7 mouse cellular contexts compared by ENCODE assay signal in genomic region chr3:66221243-66221611, GRCm38 (mm10). TPM values are rescaled to one million over a fixed set of nuclear protein-coding genes. Genes with fewer than 3 reads are reported as not detected.
A peak's percentile ranks its signal among the peaks of the same experiment; 100 is the strongest.
DNase-seq lines count a peak whose midpoint lies in the region; ATAC-seq lines count a peak whose summit lies in the region.

No protein-coding gene starts in this region.

- ATAC-seq in heart, embryonic 15.5 days (replicated peaks; ENCODE audit: insufficient number of reproducible peaks, insufficient read depth, low FRiP score, low read depth) = 0 out of 2 replicates have a peak, but pooled peaks have one; percentile 27
- peak; percentile 15; the same call in 1 of the 2 replicates for ATAC-seq in neural tube, embryonic 11.5 days (ENCODE audit: insufficient read depth, low FRiP score, low TSS enrichment)

- WGBS in heart, embryonic 15.5 days = 3% methylated on average over 11 of the region's 11 CpGs
- WGBS in neural tube, embryonic 11.5 days = 1% methylated on average over 11 of the region's 11 CpGs

- peak overlapping the region; percentile 97 for H3K4me2 ChIP-seq in heart, embryonic 15.5 days
- peak overlapping the region; percentile 97 for H3K4me2 ChIP-seq in neural tube, embryonic 11.5 days (ENCODE audit: low read depth)

- no peaks in the 10 kb centered on the region for H3K36me3 ChIP-seq in heart, embryonic 15.5 days
- H3K36me3 ChIP-seq in neural tube, embryonic 11.5 days (ENCODE audit: control insufficient read depth, insufficient read depth, low read length) = no peaks in the 10 kb centered on the region

- H3K27me3 ChIP-seq in heart, embryonic 15.5 days = peaks cover 8% of the 10 kb centered on the region
- H3K27me3 ChIP-seq in neural tube, embryonic 11.5 days (ENCODE audit: control insufficient read depth, insufficient read depth, low read length) = no peaks in the 10 kb centered on the region

- H3K4me3 ChIP-seq in heart, embryonic 15.5 days = peak overlapping the region; percentile 62
- H3K4me3 ChIP-seq in neural tube, embryonic 11.5 days (ENCODE audit: low read depth, low read length) = peak overlapping the region; percentile 55

- H3K27ac ChIP-seq in heart, embryonic 15.5 days = peak overlapping the region; percentile 63
- no peak overlapping the region for H3K27ac ChIP-seq in neural tube, embryonic 11.5 days (ENCODE audit: low read depth, low read length)

- DNase-seq in R1 (ENCODE audit: low read depth, low spot score) = peak; percentile 43
- DNase-seq in embryo, embryonic 9.5 days (ENCODE audit: extremely low spot score) = peak; percentile 68
- DNase-seq in kidney, postnatal 4 days = peak; percentile 68 to 77
- DNase-seq in neural tube, embryonic 11.5 days (ENCODE audit: low spot score) = peak; percentile 40
- no peak for DNase-seq in layer of hippocampus, postnatal 36 days
- no peak for DNase-seq in left cerebral cortex, adult 18-20 months (ENCODE audit: low spot score in 2 of 2)

- H3K4me1 ChIP-seq in heart, embryonic 15.5 days (replicated peaks) = peaks cover 8% of the 10 kb centered on the region
- H3K4me1 ChIP-seq in neural tube, embryonic 11.5 days (ENCODE audit: control insufficient read depth, insufficient read depth, low read length) = peaks cover 5% of the 10 kb centered on the region; the same call in 1 of the 2 replicates

- no peaks in the 10 kb centered on the region for H3K9me3 ChIP-seq in heart, embryonic 15.5 days (replicated peaks)
- no peaks in the 10 kb centered on the region for H3K9me3 ChIP-seq in neural tube, embryonic 11.5 days (ENCODE audit: control insufficient read depth, low read length)

- peak overlapping the region; percentile 58 for H3K9ac ChIP-seq in heart, embryonic 15.5 days
- H3K9ac ChIP-seq in neural tube, embryonic 11.5 days (ENCODE audit: low read length) = peak overlapping the region; percentile 72

RNA-seq across cellular contexts. Expression of gene Ptx3, which starts 1.5 kb away (rescaled TPM):
- polyA plus RNA-seq in heart, embryonic 15.5 days (2015; fragmentation: Nextera tagmentation; extraction: Ambion mirVana) = 6.2 and 7.9 TPM in 2 replicates
- polyA plus RNA-seq in neural tube, embryonic 11.5 days (2014; fragmentation: Nextera tagmentation; extraction: Ambion mirVana) = 21.2 and 23.3 TPM in 2 replicates
- 1 to 10 TPM; 1.9 to 2.4 TPM for total RNA-seq in layer of hippocampus, postnatal 36 days (2021)
- total RNA-seq in left cerebral cortex, adult 18-20 months (2021) = under 1 TPM; 0.23 to 0.26 TPM

Comparison
In these comparisons a context has a peak if more than half of its experiments do, and no peak if none do; other contexts are left out.
1. DNase-seq: peak in R1 (single experiment), embryo, embryonic 9.5 days (single experiment), kidney, postnatal 4 days (2 of 2) and neural tube, embryonic 11.5 days (single experiment); none in layer of hippocampus, postnatal 36 days (0 of 2) and left cerebral cortex, adult 18-20 months (0 of 2).